Mouse (Mus musculus): ENCODE measurements around the gene Pank3. TPM values are rescaled to one million over a fixed set of nuclear protein-coding genes. Genes with fewer than 3 reads are reported as not detected.

Pank3 gene
- polyA plus RNA-seq (2011; ENCODE audit: insufficient read length, low read depth, missing spikeins): 41.0 and 43.8 TPM in 2 replicates

GRCm38 (mm10) chr11:35769188-35769745, at the start of gene Pank3:
Gene Pank3 (plus strand): TSS chr11:35769484.
- TF ChIP-seq POLR2A (IDR thresholded peaks at IDR 0.05; ENCODE audit: low read depth, low read length): peak; percentile 79
- TF ChIP-seq CTCF (IDR thresholded peaks at IDR 0.05; ENCODE audit: borderline replicate concordance, insufficient read depth, low read length): no peak
- Histone ChIP-seq H3K27ac (ENCODE audit: insufficient read depth, low read length) (peak within 1 kb of the TSS; percentile 63), H3K4me3 (ENCODE audit: insufficient read depth, low read length) (peak within 1 kb of the TSS; percentile 87), H3K4me1 (ENCODE audit: control insufficient read depth, insufficient read depth, low read length) (peaks cover 5% of the 10 kb centered on the region; the same call in 1 of the 2 replicates)

DNA sequence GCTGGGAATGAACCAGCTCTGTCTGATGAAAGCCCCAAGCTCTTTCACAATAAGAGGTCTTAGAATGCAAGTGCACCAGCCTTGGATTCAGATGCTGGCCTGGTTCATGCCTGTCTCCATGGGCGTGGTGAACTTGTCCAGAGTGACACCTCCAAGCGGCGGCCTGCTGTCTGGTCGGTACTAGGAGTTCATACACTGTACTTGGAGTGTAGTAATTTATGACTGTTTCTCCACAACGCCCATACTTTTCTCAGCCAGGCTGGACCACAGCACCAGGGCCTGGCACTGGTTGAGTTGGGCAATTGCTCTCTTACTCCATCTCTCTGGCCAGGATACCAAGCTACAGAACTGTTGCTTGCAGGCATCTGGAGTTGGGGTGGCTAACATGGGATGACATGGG, 45.4 kb upstream of the Pank3 start:
- H3K27ac ChIP-seq (ENCODE audit: insufficient read depth, low read length): no peak overlapping the region
- TF ChIP-seq POLR2A (IDR thresholded peaks at IDR 0.05; ENCODE audit: low read depth, low read length): no peak
- TF ChIP-seq CTCF (IDR thresholded peaks at IDR 0.05; ENCODE audit: borderline replicate concordance, insufficient read depth, low read length): no peak
- no peaks in the 10 kb centered on the region for H3K4me1 ChIP-seq (ENCODE audit: control insufficient read depth, insufficient read depth, low read length)
- no peak overlapping the region for H3K4me3 ChIP-seq (ENCODE audit: insufficient read depth, low read length)

DNA sequence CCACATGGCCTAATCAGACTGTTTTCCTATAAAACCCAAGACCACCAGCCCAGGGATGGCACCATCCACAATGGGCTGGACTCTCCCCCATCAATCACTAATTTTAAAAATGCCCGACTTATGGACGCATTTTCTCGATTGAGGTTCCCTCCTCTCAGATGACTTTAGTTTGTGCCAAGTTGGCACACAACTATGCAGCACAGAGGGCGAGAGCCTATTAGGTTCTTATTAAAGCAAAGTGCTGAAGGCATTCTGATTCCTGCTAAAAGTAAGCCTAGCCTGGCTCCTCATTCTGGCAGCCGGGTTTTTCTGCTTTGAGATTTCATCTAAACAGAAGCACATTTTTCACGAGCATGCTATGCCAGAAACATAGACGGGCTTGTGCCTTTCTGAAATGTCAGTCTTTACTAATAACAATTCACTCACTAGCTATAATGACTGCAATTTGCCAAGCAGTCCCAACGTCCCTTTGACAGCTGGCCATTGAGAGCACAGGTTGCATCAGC, 42.9 kb upstream of the Pank3 start:
- H3K4me1 ChIP-seq (ENCODE audit: control insufficient read depth, insufficient read depth, low read length): no peaks in the 10 kb centered on the region
- TF ChIP-seq CTCF (IDR thresholded peaks at IDR 0.05; ENCODE audit: borderline replicate concordance, insufficient read depth, low read length) (no peak), POLR2A (IDR thresholded peaks at IDR 0.05; ENCODE audit: low read depth, low read length) (no peak)
- H3K4me3 ChIP-seq (ENCODE audit: insufficient read depth, low read length): no peak overlapping the region
- no peak overlapping the region for H3K27ac ChIP-seq (ENCODE audit: insufficient read depth, low read length)

GRCm38 (mm10) chr11:35728200-35728599, 41.1 kb upstream of the Pank3 start:
- H3K27ac ChIP-seq (ENCODE audit: insufficient read depth, low read length): no peak overlapping the region
- TF ChIP-seq POLR2A (IDR thresholded peaks at IDR 0.05; ENCODE audit: low read depth, low read length) (no peak), CTCF (IDR thresholded peaks at IDR 0.05; ENCODE audit: borderline replicate concordance, insufficient read depth, low read length) (no peak)

DNA sequence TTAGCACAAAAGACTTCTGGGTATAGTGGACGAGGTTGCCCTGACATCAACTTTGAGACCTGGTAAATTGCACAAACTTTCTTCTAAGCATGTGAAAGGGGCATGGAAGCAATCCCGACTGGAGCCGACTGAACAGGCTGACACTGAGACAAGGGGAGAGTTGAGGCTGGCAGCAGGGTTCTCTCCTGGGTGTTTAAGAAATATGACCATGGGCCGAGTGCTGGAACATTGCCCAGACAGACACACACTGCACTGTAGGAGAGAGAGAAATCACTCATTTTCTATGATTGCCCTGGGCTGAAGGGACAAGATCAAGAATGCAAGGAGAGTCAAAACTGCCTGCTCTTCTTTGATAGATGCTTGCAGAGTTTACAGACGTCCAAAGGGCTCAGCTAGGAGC, 40.1 kb upstream of the Pank3 start:
- TF ChIP-seq CTCF (IDR thresholded peaks at IDR 0.05; ENCODE audit: borderline replicate concordance, insufficient read depth, low read length) (no peak), POLR2A (IDR thresholded peaks at IDR 0.05; ENCODE audit: low read depth, low read length) (no peak)
- Histone ChIP-seq H3K4me3 (ENCODE audit: insufficient read depth, low read length) (no peak overlapping the region), H3K4me1 (ENCODE audit: control insufficient read depth, insufficient read depth, low read length) (no peaks in the 10 kb centered on the region), H3K27ac (ENCODE audit: insufficient read depth, low read length) (no peak overlapping the region)

More at GRCm38 (mm10) chr11:35728200-35728599, 41.1 kb upstream of the Pank3 start:
- no peak overlapping the region for H3K4me3 ChIP-seq (ENCODE audit: insufficient read depth, low read length)
- no peaks in the 10 kb centered on the region for H3K4me1 ChIP-seq (ENCODE audit: control insufficient read depth, insufficient read depth, low read length)

GRCm38 (mm10) chr11:35732366-35732765, 36.9 kb upstream of the Pank3 start:
- H3K27ac ChIP-seq (ENCODE audit: insufficient read depth, low read length): no peak overlapping the region
- H3K4me1 ChIP-seq (ENCODE audit: control insufficient read depth, insufficient read depth, low read length): no peaks in the 10 kb centered on the region
- H3K4me3 ChIP-seq (ENCODE audit: insufficient read depth, low read length): no peak overlapping the region
- TF ChIP-seq POLR2A (IDR thresholded peaks at IDR 0.05; ENCODE audit: low read depth, low read length) (no peak), CTCF (IDR thresholded peaks at IDR 0.05; ENCODE audit: borderline replicate concordance, insufficient read depth, low read length) (no peak)

DNA sequence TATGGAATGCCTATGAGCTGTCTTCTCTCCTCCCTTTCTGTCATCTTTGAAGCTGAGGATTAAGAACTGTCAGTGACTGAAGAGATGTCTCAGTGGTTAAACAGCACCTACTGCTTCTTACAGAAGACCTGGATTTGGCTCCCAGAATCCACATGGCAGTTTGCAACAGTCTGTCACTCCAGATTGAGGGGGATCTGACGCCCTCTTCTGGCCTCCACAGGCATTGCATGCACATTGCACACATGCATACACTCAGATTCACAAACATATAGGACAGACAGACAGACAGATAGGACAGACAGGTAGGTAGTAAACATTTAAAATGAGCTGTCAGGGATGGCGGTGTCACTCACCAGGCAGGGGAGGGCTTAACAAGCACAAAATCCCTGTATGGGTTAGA, 32.5 kb upstream of the Pank3 start:
- no peak overlapping the region for H3K4me3 ChIP-seq (ENCODE audit: insufficient read depth, low read length)
- TF ChIP-seq CTCF (IDR thresholded peaks at IDR 0.05; ENCODE audit: borderline replicate concordance, insufficient read depth, low read length) (no peak), POLR2A (IDR thresholded peaks at IDR 0.05; ENCODE audit: low read depth, low read length) (no peak)
- H3K27ac ChIP-seq (ENCODE audit: insufficient read depth, low read length): no peak overlapping the region
- H3K4me1 ChIP-seq (ENCODE audit: control insufficient read depth, insufficient read depth, low read length): no peaks in the 10 kb centered on the region

GRCm38 (mm10) chr11:35737262-35737661, 32.0 kb upstream of the Pank3 start:
- TF ChIP-seq CTCF (IDR thresholded peaks at IDR 0.05; ENCODE audit: borderline replicate concordance, insufficient read depth, low read length): no peak
- TF ChIP-seq POLR2A (IDR thresholded peaks at IDR 0.05; ENCODE audit: low read depth, low read length): no peak
- Histone ChIP-seq H3K4me1 (ENCODE audit: control insufficient read depth, insufficient read depth, low read length) (no peaks in the 10 kb centered on the region), H3K27ac (ENCODE audit: insufficient read depth, low read length) (no peak overlapping the region), H3K4me3 (ENCODE audit: insufficient read depth, low read length) (no peak overlapping the region)

GRCm38 (mm10) chr11:35738102-35738501, 31.2 kb upstream of the Pank3 start:
- Histone ChIP-seq H3K27ac (ENCODE audit: insufficient read depth, low read length) (no peak overlapping the region), H3K4me1 (ENCODE audit: control insufficient read depth, insufficient read depth, low read length) (no peaks in the 10 kb centered on the region), H3K4me3 (ENCODE audit: insufficient read depth, low read length) (no peak overlapping the region)
- no peak for TF ChIP-seq POLR2A (IDR thresholded peaks at IDR 0.05; ENCODE audit: low read depth, low read length)
- TF ChIP-seq CTCF (IDR thresholded peaks at IDR 0.05; ENCODE audit: borderline replicate concordance, insufficient read depth, low read length): no peak

DNA sequence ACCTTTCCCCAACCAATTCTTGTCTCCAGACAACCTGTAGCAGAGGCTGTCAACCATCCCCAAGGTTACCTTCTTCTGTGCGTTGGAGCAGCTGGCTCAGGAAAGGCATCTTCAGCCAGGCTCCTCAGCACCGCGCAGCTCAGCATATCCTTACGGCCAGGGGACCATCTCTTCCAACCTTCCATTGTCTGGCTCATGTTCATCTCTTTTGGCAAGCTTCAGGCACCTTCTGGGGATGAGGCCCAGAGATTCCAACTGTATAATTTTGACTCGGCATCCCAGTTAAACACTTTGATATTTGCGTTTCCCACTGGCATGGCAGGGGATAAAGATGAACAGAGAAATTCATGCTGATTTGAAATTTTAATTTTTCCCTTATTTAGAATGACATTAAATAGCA, 25.7 kb upstream of the Pank3 start:
- H3K27ac ChIP-seq (ENCODE audit: insufficient read depth, low read length): no peak overlapping the region
- TF ChIP-seq CTCF (IDR thresholded peaks at IDR 0.05; ENCODE audit: borderline replicate concordance, insufficient read depth, low read length) (no peak), POLR2A (IDR thresholded peaks at IDR 0.05; ENCODE audit: low read depth, low read length) (no peak)
- H3K4me3 ChIP-seq (ENCODE audit: insufficient read depth, low read length): no peak overlapping the region
- no peaks in the 10 kb centered on the region for H3K4me1 ChIP-seq (ENCODE audit: control insufficient read depth, insufficient read depth, low read length)
